Mouse (Mus musculus) inflammation-experienced regulatory T-cells, adult 6 months (primary cell): ENCODE results near the gene Csdc2. TPM values are rescaled to one million over a fixed set of nuclear protein-coding genes. Genes with fewer than 3 reads are reported as not detected.
A peak's percentile ranks its signal among the peaks of the same experiment; 100 is the strongest.
"Not testable (repeated sequence)": the region's sequence is repeated elsewhere in the genome, so short reads cannot be mapped to it uniquely, and the experiment has no call there.

Source experiments
- ATAC-seq: one replicate; pipeline ENCODE4 v1.8.0; 2017
- polyA plus RNA-seq, 3 experiments: library from polyadenylated mRNA; unstranded; fragments of 100-300 nt; shearing (Covaris generic); gene quantifications; one replicate each; pipeline ENCODE4 v1.2.1; 2017

Csdc2 gene
- polyA plus RNA-seq, 3 experiments from 2014 or later: not detected

DNA sequence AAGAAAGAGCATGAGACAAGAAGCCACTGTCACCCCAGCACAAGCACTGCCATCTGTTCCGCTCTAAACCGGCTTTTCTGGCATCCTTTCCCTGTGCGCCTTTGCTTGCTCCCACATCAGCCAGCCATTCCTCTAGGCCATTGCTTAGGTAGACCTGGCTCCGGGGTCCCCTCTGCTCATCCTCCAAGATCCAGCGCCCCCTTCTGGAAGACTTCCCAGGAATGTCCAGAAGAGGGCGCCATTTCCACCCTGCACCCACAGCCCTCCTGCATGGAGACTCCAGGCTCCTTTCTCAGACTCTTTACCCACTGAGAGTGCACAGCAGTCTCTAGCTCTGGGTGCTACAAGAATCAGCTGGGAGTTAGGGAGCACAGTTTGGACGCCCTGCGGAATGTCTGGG lies 19.9 kb downstream of the Csdc2 start:
- ATAC-seq: no peak

DNA sequence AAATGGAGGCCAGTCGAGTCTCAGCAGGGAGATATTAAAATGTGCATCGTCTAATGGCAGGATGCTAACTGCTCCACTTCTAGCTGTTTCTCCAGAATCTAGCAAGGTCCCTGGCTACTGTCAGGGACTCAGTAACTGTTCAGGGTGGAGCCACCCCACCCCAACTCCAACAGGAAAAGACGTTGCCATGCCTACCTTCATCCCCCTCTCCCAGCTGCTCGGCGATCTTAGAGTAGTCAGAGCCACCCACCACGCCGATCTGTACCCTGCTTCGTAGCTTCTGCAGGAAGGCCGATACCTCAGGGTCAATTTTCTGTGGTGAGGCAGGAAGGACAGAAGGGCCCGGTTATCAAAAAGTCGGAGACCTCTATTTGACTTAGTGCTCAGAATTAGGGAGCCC lies 21.0 kb downstream of the Csdc2 start:
- ATAC-seq: no peak

DNA sequence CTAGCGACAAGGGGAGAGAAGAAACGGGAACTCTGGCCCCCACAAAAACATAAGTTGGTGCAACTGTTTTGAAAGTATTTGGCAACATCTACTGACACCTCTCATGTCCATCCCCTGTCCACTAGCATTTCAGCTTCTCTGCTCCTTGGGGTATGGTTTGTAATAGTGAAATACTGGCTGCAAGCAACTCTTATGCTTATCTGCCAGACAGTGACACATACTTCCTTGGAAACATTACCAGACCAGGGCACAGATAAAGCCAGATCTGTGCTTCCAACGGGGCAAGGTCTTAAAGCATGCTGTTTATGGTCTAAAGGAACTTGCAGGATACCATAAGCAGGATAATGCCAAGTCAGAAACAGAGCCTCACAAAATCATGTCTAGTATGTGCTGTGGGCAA lies 22.3 kb downstream of the Csdc2 start:
- no peak for ATAC-seq

DNA sequence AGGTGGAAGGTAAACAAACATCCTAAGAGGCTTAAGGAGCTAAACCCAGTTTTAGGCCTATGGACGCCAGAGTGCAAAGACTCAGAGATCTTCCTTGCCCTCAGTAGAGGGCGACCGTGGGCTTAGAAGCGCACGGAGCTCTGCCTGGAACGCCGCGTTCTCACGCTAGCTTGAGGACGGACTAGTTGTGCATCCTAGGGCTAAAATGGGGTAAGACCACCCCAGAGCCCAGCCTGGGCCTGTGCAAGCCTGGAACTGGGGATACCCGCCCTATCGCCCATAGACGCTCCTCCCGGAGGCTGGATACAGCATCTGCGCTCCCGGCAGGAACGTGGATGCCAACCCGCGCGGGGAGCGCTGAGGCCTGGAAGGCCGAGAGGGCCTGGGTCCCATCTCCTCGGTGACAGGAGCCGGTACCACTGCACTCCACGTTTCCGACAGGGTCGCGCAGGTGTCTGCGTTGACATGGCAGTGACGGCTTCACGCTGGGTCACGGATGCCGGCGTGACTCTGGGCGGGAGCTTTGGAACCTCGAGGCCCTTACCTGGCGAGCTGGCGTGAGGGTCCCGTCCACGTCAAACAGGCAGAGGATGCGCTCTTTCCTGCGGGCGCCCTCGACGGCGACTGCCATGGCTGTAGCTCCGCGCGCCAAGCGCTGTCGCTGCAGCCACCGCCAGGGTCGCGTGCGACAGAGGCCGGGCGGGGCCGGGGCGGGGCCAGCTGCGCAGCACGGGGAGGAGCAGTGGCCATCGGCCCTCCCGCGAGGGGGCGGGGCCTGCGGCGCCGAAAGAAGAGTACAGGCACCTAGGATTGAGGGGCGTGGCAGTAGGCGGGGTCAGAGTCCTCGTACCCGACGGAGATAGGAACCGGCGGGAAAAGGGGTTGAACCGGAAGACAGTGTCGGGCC lies 23.9 kb downstream of the Csdc2 start, which contains the start of gene Pmm1:
TSS of gene Pmm1 (minus strand) at position 760 of the 907 bp plus-strand sequence.
- ATAC-seq: peak; percentile 96

DNA sequence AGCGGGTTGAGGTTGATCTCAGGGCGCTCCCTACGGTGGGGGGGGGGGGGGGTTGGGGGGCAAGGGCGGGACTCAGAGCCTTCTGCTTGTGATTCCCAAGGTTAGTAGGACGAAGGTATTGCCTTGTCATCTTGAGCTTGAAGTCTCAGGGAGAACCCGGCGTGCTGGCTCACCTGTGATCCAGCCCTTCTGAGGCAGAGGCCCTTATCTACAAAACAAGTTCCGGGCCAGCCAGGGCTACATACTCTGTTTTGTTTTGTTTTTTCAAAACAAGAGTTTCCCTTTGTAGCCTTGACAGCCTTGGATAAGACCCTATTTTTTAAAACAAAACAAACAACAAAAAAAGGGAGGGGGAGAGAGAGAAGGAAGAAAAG lies 24.5 kb downstream of the Csdc2 start:
- no peak for ATAC-seq

DNA sequence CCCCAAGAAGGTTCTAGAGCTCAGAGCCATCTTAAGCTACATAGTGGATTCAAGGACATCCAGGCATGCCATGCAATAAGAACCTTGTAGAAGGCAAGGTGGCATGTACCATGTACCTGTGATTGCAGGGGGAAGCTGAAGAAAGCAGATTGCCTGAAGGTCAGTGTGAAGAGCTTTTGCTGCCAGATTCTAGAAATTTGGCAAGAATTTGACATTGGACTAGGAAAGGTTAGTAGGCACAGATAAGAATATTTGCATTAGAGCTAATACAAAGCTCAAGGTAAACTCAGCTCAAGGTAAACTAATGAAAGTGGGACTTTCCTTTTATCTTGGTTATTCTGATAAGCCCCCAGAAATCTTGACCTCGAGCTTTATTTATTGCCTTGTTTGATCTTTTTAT lies 27.7 kb downstream of the Csdc2 start:
- ATAC-seq: no peak

DNA sequence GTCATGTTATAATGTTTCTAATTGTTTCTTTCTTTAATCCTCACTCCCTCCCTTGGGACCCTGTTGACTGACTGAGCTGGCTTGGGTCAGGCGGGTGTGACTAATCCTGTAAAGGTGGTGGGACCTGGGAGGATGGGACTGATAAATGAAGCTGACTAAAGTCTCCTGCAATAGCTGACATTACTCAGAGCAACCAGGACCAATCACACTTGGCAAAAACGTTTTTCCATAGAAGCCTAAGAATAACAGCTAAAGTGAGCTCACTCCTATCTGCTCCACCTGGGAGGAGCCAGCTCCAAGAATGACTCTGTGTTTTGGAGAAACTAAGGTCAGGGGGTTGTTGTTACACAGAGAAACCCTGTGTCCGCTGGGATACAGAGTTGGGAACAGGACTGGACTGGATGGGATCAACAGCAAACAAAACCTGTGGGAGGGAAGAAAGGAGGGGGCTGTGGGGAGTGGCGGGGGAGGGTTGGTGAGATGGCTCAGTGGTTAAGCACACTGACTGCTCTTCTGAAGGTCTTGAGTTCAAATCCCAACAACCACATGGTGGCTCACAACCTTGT lies 28.5 kb downstream of the Csdc2 start:
- ATAC-seq: no peak

DNA sequence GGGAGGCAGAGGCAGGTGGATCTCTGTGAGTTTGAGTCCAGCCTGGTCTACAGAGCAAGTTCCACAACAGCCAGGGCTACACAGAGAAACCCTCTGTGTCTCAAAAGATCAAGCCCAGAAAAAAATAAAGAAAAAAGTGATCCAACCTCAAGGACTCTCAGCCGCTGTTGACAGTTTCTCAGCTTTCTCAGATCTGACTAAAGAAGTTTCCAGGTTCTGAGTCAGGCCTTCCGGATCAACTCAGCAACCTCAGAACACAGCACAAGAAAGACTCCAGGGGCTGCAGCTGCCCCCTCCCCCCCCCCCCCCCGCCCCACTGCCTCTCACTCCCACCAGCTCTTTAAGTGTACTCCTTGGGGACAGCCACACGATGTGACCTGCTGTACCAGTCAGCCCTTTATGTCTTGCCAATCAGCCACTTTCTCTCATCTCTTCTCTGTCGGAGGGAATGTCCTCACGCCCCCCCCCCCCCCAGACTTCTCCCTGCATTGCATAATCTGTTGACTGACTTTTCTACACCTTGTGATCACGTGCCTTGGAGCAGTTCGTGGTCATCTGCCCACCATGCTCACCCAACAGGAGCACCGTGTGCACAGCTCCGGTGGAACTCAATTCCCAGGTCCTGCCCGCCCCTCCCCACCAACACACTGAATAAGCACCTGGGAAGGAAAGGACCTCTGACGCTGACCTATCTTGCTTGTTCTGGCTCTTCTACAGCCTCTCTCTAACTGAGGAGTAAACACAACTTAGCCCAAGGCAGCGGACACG lies 29.7 kb downstream of the Csdc2 start:
- no peak for ATAC-seq

DNA sequence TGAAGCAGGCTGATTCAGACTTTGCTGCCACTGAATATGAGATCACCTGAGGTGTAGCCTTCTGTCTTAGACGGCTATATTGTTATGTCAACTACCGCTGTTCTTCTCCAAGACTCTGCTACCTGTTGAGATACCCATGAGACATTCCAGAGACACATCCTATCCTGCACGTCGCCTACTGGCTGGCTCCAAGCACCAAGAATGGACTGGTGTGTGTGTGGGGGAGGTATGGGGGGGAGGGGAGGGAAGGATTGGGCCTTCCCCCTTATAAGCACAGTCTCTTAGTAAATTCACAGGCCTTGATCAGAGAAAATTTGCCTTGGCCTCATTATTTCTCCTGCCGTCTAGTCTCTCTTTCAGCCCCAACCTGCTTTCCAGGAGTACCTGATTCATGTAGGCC lies 31.3 kb downstream of the Csdc2 start:
- ATAC-seq: no peak

DNA sequence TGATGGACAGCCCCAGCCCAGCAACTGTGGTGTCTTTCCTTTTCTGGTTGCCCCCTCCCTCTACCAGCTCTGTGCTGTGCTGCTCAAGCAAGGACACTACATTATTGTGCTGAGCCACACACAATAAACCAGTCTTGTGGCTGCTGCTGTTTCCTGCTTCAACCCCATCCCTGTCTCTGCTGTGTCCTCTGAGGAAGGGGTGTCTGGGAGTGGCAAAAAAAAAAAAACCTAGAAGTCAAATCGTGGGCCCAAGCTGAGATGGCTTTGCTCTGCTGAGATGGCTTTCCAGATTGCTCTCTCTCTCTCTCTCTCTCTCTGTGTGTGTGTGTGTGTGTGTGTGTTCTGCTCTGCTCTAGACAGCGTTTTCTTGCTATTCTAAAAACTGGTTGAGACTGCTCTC lies 31.9 kb downstream of the Csdc2 start:
- no peak for ATAC-seq

DNA sequence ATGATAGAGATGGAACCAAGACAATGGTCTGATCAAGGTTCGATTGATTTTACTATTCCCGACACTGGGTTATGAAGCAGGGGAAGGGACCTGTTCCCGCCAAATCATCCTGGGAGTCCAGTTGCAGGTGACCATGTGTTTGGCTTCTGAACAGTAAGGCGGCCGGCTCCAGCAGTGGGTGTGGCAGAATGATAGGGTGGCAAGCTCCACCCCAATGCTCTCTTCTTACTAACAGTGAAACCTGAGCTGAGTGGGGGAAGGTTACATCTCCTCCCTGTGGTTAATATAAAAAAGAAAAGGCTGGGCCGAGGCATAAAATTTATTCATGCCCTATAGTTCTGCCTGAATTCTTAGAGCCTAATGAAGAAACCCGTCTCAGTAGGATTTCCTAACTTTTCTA lies 32.6 kb downstream of the Csdc2 start:
- no peak for ATAC-seq

DNA sequence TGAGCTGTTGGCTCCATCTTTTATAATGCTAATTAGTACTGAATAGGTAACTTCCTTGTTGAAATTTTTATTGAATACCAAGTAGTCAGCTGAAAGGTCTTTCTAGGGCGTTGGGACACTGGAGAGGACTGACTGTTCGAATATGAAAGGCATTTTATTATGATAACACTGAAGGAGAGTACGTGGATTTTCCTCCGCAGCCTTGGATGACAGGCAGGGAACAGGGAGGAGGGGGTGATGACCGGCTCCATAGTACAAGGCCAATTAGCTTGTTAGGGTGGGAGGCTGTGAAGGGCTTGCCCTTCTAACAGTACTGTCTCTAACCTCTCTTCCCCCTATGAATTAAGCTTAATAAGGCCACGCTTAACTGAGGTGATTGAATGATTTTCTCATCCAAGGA lies 33.1 kb downstream of the Csdc2 start:
- ATAC-seq: not testable (repeated sequence)

DNA sequence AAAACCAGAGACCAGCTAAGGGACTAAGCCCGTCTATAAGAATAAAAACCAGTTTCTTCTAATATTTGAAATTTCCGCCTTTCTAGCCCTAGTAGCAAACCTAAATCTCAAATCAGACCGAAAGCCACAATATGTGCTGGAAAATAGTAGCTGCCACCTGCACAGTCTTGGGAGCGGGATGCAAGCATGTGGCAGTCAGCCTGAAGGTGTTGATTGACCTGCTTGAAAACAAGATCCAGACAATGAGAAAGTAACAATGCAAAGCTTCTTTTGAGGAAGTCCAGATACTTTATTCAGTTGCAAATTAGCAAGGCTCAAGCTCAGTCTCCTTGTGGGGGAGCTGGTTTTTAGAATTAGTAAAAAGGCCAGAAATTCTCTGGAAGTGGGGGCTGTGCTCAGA lies 33.9 kb downstream of the Csdc2 start:
- ATAC-seq: not testable (repeated sequence)

DNA sequence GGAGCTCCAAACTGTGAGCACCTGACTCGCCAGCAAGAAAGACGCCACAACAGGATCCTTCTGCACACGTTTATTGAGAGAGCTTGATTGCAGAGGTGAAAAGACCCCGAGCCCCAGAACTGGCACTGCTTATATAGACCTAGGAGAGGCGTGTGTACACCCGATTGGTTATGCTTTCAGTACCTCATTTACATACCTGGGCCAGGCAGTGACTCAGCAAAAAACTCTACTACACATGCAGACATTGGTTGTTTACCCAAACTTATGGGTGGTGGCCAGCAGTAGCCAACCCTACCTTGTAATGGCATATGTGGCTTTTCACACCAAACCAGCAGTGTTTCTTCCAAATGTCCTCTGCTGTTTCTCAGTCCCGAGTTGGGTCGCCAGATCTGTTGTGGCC lies 38.6 kb downstream of the Csdc2 start:
- not testable (repeated sequence) for ATAC-seq

DNA sequence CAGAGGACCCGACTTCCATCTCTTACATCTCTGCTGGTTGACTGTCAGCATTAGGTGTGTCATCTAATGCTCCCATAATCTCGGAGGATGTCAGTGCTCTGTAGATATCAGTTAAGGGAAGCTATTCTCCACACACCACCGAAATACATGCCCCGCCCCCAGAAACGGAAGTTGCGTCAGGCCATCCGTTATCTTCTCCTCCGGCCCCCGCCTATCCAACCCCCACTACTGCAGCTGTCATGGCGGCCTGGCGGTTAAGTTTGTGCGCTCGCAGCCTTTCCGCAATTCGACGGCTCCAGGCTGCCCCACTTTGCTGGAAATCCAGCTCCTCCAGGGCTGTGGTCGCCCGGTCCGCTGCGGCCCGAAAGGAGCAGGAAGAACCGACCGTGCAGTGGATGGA lies 43.8 kb downstream of the Csdc2 start, which contains the start of gene 1700029P11Rik:
TSS of gene 1700029P11Rik (plus strand) at position 220 of the 400 bp plus-strand sequence.
- no peak for ATAC-seq

DNA sequence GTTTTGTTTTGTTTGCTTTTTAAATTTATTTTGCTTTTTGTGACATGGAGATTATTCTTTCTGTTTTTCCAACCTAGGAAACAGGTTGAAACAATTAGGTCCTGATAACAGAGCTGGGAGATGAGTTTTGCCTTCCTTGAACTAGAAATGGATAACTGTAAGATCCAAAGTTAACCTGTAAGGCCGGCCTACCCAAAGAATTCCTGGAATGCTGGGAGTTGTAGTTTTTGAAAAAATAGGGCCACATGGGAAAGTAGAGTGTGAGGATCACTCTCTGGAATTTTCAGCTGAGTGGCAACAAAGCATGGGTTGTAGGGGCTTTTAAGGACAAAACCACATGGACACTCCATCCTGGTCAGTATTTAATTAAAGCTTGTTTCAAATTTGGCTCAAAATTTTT lies 45.6 kb downstream of the Csdc2 start:
- no peak for ATAC-seq

DNA sequence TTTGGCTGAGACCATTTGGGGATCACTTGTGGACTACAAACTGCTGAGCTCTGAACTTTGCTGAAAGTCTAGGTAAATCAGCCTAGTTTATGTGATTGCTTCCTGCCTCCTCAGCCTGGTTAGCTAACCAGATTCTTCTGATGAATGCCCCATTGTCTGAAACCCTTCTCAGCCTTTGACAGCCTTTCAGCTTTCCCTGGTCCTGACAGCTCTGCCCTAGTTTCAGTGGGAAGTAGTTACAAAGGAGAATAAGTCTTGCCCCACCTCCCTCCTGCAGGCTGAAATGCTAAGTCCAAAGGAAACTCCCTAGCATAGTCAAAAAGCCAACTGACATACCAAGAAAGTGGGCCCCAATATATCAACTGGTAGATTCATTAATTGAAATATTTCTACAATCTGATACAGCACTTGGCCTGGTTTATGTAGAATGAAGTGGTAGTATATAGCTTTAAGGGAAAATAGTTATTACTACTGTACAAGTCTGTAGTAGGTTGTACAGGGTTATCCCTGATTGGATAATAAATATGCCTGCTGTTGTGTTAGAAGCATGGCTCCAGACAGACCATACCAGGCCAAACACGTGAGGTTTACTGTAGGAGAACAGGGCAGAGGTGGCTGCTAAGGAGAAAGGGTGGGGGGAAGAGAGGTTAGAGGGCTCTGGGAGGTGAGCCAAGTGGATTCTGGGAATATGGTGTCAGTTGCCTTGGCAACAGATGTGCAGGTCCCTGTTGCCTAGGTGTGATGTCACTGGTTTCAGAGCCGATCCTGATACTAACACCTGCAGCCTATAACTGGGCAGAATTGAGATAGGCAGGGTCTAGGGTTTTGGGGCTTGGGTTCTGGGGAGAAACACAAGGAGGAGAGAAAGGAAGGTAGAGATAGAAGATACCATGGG lies 49.0 kb downstream of the Csdc2 start:
- no peak for ATAC-seq

DNA sequence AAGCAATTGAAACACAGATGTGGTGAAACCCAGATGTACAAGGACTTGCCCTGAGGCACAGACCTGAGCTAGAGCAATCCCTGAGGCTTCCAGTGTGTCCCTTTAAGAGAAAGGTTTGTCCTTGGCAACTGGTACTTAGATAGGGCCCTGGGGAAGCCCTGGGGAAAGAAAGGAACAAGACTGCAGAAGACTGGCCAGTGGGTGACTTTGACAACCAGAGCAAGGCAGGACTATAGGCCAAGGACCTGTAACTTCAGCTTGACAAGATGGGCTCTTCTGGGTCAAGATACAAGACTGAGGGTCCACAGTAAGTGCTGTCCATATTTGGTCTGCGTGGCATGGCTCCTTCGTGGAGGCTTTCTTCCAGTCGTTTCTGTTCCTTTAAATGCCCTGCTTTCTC lies 51.1 kb downstream of the Csdc2 start, which contains the start of gene Xrcc6:
TSS of gene Xrcc6 (plus strand) at position 190 of the 400 bp plus-strand sequence.
- ATAC-seq: no peak

DNA sequence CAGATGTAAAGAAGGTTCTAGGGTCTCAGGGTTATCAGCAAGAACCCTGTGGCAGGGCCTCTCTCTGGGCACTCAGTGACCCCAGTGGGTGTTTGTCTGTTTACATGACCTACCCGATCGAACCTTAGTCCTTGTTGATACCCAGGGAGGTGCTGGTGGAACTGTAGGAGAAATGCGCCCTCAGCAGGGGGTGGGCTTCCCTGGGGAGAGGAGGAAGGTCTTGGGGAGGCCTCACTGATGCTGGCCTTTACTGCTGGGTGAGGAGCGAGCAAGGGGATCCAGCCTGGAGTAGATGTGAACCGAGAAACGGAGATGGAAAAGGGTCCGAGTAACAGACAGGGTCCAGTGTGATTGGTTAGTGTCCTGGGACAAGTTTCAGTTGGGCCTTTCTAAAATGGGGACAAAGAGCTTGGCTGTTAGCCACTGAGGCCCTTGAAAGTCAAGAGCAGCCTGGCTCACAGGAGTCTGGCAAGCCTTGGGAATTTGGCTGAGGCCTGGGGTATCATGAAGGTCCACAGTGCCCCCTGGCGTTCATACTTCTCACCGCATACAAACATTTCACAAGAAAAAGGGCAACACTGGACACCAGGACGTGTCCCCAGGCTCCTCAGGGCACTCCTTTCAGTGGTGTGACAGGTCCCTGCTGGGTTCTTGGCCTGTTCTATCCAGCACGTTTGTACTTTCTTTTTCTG lies 53.0 kb downstream of the Csdc2 start:
- ATAC-seq: peak; percentile 61

DNA sequence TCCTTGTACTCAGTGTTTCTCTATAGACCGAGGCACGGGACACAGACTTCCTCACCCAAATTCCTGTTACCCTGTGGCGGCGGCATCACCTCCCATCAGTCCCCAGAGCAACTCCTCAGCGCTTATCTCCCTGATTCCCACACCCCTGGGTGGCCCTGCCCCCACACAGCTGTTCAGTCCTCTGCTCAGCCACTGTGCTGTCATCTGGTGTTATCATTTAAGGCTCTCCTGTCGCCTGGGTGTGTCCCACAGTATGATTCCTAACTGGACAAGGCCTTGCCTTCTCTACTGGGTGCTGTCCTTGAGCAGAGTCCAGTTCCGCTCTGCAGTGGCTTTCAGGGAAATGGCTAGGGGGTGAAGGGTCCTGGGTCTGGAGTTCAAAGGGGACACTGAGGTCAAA lies 54.0 kb downstream of the Csdc2 start:
- ATAC-seq: no peak

DNA sequence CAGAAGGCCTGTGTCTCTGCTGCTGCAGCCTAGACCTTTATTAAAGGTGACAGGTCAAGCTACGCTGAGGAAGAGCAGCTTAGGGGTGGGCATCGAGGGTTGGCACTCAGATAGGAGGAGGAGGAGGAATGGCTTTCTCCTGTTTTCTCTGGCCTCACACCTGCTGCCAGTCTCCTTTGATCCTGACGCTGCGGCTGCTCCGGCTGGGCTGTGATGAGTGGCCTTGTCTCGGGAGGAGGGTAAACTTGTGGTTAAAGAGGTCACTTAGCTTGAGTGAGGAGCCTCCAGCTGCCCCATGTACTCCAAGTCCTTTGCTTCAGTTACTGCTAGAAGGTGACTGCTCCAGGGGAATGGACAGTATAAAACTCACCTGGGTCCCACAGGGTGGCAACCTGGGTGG lies 57.4 kb downstream of the Csdc2 start:
- no peak for ATAC-seq
